Mouse (Mus musculus) kidney, postnatal 36 days (tissue): ENCODE results near the gene Cops9.

Experiments
- DNase-seq, 2 experiments: peaks; one replicate each; pipeline ENCODE4 v3.0.0; 2021 to 2022; ENCODE audit warnings: mixed read lengths in 2 of 2

Gene Cops9

DNA sequence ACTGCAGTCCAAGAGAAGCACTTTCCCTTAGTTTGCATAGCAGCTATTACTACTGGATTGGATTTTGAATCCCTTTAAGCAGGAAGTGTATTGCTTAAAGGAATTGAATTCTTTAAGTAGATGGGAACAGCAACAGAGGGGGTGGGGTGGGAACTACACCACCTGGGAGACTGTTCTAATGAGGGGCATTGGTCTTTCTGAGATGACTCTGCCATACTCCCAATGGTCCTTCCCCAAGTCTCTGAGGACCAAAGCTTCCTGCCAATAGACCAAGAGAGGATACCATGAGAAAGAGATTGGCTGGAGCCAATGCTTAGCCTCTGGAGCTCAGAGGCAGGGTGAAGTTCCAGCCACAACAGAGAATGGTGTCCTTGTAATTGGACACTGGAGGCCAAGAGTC, 47.7 kb downstream of the Cops9 start, which contains the start of gene Olfr1411:
Gene Olfr1411 (plus strand): TSS at position 301 of the 400 bp plus-strand sequence.
- DNase-seq, result no peak
